Mouse (Mus musculus) erythroblast, adult 5-6 weeks (primary cell): ENCODE results near the gene Fam174a. TPM values are rescaled to one million over a fixed set of nuclear protein-coding genes. Genes with fewer than 3 reads are reported as not detected.

ENCODE experiments used
- ATAC-seq: replicated peaks from 2 replicates; pipeline ENCODE4 v1.8.0; 2016; ENCODE audit warnings: moderate number of reproducible peaks, mild to moderate bottlenecking, moderate TSS enrichment, inconsistent platforms; ENCODE audit not compliant: poor library complexity, low FRiP score, severe bottlenecking
- total RNA-seq, 2 experiments: library from RNA; stranded (forward) in 1 of 2; stranded (reverse) in 1 of 2; fragments of 150-400 nt in 1 of 2; fragments of 200-764, 138-1000 nt in 1 of 2; gene quantifications; 2 replicates each; pipeline versions ENCODE4 v1.2.3 to v1.2.4; 2015 to 2017; ENCODE audit warnings: low replicate concordance in 2 of 2

Fam174a gene
- total RNA-seq, 2 experiments from 2014 or later: 2.2 to 11.0 TPM

- ATAC-seq: no peak
Measured at GRCm38 (mm10) chr1:95381028-95381427, 67.6 kb downstream of the Fam174a start.
